Mouse (Mus musculus): Measurements from ENCODE around the gene Grk6. TPM values are rescaled to one million over a fixed set of nuclear protein-coding genes. Genes with fewer than 3 reads are reported as not detected.

Grk6 gene
- polyA plus RNA-seq, 1 experiment, result 29.1 TPM

- TF ChIP-seq POLR2AphosphoS2 (IDR thresholded peaks at IDR 0.05; ENCODE audit: insufficient read length, low read depth) (peak; percentile 27), SRF (IDR thresholded peaks at IDR 0.05; ENCODE audit: control insufficient read depth, insufficient read length, low read depth) (no peak)
- H3K79me2 ChIP-seq (ENCODE audit: control insufficient read depth, insufficient read depth), result peaks cover 59% of the 10 kb centered on the region
- peak overlapping the region; percentile 99 for H3K4me2 ChIP-seq (ENCODE audit: low read depth)
- no peaks in the 10 kb centered on the region for H3K27me3 ChIP-seq (ENCODE audit: control insufficient read depth, insufficient read depth, insufficient read length)
- peak overlapping the region; percentile 82 for H3K4me3 ChIP-seq
- H3ac ChIP-seq (ENCODE audit: control insufficient read depth, insufficient read length), result no peak overlapping the region
- peaks cover 31% of the 10 kb centered on the region for H3K36me3 ChIP-seq (ENCODE audit: control insufficient read depth, insufficient read depth)
Observed at GRCm38 (mm10) chr13:55510332-55510667, 65.4 kb downstream of the Grk6 start.

Other genes starting within 250 kb of the Grk6 start
- 10.2 TPM for gene Nsd1, start 235.3 kb upstream of the Grk6 start, polyA plus RNA-seq (2012; fragmentation: generic; extraction: Trizol)
- 365 TPM for gene Prelid1, start 124.6 kb upstream of the Grk6 start, polyA plus RNA-seq (2012; fragmentation: generic; extraction: Trizol)
- gene Rab24, start 123.1 kb upstream of the Grk6 start, polyA plus RNA-seq (2012; fragmentation: generic; extraction: Trizol), result 59.8 TPM
- gene Mxd3, start 115.2 kb upstream of the Grk6 start, polyA plus RNA-seq (2012; fragmentation: generic; extraction: Trizol), result 17.0 TPM
- 84.7 TPM for gene Lman2, start 82.3 kb upstream of the Grk6 start, polyA plus RNA-seq (2012; fragmentation: generic; extraction: Trizol)
- 2.3 TPM for gene Rgs14, start 75.3 kb upstream of the Grk6 start, polyA plus RNA-seq (2012; fragmentation: generic; extraction: Trizol)
- 0.04 TPM for gene Slc34a1, start 46.9 kb upstream of the Grk6 start, polyA plus RNA-seq (2012; fragmentation: generic; extraction: Trizol)
- not detected for gene Pfn3, start 29.8 kb upstream of the Grk6 start, polyA plus RNA-seq (2012; fragmentation: generic; extraction: Trizol)
- not detected for gene F12, start 18.3 kb upstream of the Grk6 start, polyA plus RNA-seq (2012; fragmentation: generic; extraction: Trizol)
- gene Prr7, start 19.2 kb downstream of the Grk6 start, polyA plus RNA-seq (2012; fragmentation: generic; extraction: Trizol), result 5.1 TPM
- 165 TPM for gene Dbn1, start 43.0 kb downstream of the Grk6 start, polyA plus RNA-seq (2012; fragmentation: generic; extraction: Trizol)
- 553 TPM for gene Pdlim7, start 68.6 kb downstream of the Grk6 start, polyA plus RNA-seq (2012; fragmentation: generic; extraction: Trizol)
- gene Dok3, start 84.2 kb downstream of the Grk6 start, polyA plus RNA-seq (2012; fragmentation: generic; extraction: Trizol), result 1.00 TPM
- 33.3 TPM for gene Ddx41, start 91.6 kb downstream of the Grk6 start, polyA plus RNA-seq (2012; fragmentation: generic; extraction: Trizol)
- gene Fam193b, start 126.0 kb downstream of the Grk6 start, polyA plus RNA-seq (2012; fragmentation: generic; extraction: Trizol), result 13.5 TPM
- 200 TPM for gene Tmed9, start 128.7 kb downstream of the Grk6 start, polyA plus RNA-seq (2012; fragmentation: generic; extraction: Trizol)
- 23.1 TPM for gene B4galt7, start 154.8 kb downstream of the Grk6 start, polyA plus RNA-seq (2012; fragmentation: generic; extraction: Trizol)
- 27.8 TPM for gene Caml, start 177.9 kb downstream of the Grk6 start, polyA plus RNA-seq (2012; fragmentation: generic; extraction: Trizol)
- gene Ddx46, start 190.0 kb downstream of the Grk6 start, polyA plus RNA-seq (2012; fragmentation: generic; extraction: Trizol), result 8.7 TPM
- gene B230219D22Rik, start 248.1 kb downstream of the Grk6 start, polyA plus RNA-seq (2012; fragmentation: generic; extraction: Trizol), result 18.2 TPM

Data from myocyte (in vitro differentiated cells).